Mouse (Mus musculus): ENCODE measurements around the gene Lrguk. TPM values are rescaled to one million over a fixed set of nuclear protein-coding genes. Genes with fewer than 3 reads are reported as not detected.

Gene Lrguk
- polyA plus RNA-seq (2015; fragmentation: Nextera tagmentation; extraction: Ambion mirVana) = 0.56 and 0.94 TPM in 2 replicates

DNA sequence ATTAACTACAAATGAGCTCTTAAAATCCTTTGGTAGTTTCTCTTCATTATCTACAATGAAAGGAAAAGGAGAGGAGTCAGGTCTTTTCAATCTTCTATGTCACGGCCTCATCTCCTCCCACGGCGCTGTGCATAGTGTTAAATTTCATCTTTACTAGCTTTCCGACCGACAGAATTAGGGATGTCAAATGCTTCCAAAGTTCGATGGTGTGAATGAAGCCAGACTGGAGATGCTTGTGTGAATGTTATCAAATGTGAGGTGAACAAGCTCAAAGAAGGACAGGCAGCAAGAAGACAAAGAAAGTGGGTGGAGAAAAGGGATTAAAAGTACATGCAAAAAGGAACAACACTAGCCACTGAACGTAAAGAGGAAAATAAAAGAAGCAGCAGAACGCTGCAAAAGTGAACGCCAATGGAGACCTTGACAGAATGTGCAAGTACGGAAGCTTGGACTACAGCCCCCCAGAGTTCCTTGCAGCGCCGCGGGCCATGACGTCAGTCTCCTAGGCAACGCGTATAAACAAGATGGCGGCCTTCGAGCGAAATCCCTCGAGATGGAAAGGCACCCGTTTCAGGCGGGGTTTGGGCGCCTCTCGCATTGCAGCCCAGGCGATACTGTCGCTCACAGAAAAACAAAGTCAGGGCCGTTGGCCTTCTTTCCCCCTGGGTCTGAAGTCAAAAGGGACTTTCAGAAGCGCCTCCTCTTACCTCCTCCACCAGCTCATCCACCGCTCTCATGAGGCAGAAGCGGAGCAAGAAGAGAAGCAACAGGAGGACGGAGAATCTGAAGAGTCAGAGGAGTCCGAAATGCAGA lies at the start of gene Lrguk:
Lrguk (plus strand) TSS at position 516 of the 813 bp plus-strand sequence.
- Histone ChIP-seq H3K9me3 (replicated peaks) (no peaks in the 10 kb centered on the region), H3K27me3 (peaks cover 11% of the 10 kb centered on the region), H3K9ac (peak within 1 kb of the TSS; percentile 70), H3K36me3 (ENCODE audit: poor library complexity, severe bottlenecking) (no peaks in the 10 kb centered on the region), H3K27ac (peak within 1 kb of the TSS; percentile 17; the same call in 1 of the 2 replicates), H3K4me1 (peaks cover 18% of the 10 kb centered on the region), H3K4me3 (peak within 1 kb of the TSS; percentile 53), H3K4me2 (peak within 1 kb of the TSS; percentile 88)
- 2% methylated on average over 32 of the region's 32 CpGs for whole genome bisulfite sequencing
- peak; percentile 99 for ATAC-seq

DNA sequence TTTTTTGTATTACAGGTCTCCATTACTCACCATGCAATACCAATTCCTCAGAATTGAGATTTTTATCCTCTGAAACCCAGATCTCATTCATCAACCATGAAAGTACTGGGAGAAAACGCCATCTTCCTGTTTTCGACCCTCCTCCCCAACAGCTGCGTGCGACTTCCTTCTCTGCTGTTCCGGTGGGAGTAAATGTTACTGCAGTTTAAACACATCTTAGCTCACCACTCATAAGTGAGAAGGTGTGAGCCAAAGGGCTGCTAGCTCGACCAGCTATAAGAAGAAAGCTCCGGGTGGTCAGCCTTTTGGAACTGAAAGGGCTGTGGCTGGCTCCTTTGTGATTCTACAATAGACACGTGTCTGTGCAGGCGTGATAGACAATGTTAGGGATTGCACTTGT lies 46.5 kb upstream of the Lrguk start:
- Histone ChIP-seq H3K9me3 (replicated peaks) (no peaks in the 10 kb centered on the region), H3K4me1 (peaks cover 15% of the 10 kb centered on the region), H3K4me2 (no peak overlapping the region), H3K9ac (no peak overlapping the region), H3K4me3 (no peak overlapping the region), H3K27me3 (no peaks in the 10 kb centered on the region), H3K27ac (no peak overlapping the region; the same call in 1 of the 2 replicates), H3K36me3 (ENCODE audit: poor library complexity, severe bottlenecking) (no peaks in the 10 kb centered on the region)
- WGBS = 79% methylated on average over 9 of the region's 9 CpGs
- no peak for ATAC-seq

DNA sequence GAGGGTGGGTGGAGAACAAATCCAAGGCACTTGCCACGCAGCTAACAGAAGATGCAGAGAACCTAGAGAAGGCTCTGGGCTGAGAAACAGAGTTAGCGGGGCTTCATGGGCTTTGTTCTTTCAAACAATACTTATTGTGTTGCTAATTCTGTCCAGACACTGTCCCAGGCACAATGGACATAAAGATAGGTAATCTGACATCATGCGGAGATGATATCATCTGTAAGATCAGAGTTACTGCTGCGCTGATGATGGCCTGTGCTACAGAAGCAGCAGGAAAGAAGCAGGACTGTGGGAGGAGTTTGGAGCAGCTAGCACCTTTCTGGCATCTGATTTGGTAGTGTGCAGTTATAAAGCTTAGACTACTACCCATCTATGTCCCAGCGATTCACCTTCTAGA lies 42.1 kb upstream of the Lrguk start:
- ATAC-seq = no peak
- WGBS = 67% methylated on average over 5 of the region's 5 CpGs
- no peak overlapping the region for H3K9ac ChIP-seq
- H3K27me3 ChIP-seq = no peaks in the 10 kb centered on the region
- H3K36me3 ChIP-seq (ENCODE audit: poor library complexity, severe bottlenecking) = no peaks in the 10 kb centered on the region
- H3K4me3 ChIP-seq = no peak overlapping the region
- H3K4me2 ChIP-seq = no peak overlapping the region
- no peak overlapping the region for H3K27ac ChIP-seq
- H3K4me1 ChIP-seq = peaks cover 12% of the 10 kb centered on the region
- no peaks in the 10 kb centered on the region for H3K9me3 ChIP-seq (replicated peaks)

DNA sequence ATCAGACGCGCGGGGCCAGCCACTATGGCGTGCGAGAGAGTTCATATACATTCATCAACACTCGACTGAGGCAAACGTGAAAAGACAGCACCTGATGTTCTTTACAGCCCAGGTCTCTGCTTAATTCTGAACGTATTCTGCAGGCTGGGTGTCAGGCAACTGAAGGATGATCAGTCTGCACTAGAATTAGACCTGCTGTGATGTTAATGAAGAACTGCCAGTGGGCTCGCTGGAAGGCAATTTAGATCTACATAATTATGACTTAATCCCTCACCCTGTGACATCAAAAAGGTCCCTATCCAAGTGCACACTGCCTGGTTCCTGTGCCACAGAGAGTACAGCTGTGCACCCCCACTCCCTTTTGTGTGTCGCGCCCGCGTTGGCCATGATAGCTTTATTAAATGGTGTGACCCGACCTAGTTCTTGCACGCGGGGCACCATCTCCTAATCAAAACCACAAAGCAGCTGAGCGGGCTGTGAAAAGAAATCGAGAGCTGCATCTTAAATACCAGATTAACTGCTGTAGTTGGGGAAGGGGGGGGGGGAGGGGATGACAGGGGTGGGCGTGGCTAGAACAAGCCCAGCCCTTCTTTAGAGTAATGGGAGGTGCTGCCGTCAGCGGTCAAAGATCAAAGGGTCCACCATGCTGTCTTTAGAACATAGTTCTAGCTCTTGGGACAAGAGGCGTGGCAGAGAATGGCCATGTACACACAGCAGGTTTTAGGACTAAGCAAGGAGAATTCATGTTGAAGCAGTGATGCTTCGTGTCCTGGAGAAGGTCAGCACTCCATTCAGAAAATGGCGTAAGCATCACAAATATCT lies 36.8 kb upstream of the Lrguk start:
- Histone ChIP-seq H3K27ac (peak overlapping the region; percentile 65), H3K27me3 (no peaks in the 10 kb centered on the region), H3K4me1 (peaks cover 11% of the 10 kb centered on the region), H3K9ac (no peak overlapping the region), H3K4me2 (peak overlapping the region; percentile 36), H3K36me3 (ENCODE audit: poor library complexity, severe bottlenecking) (no peaks in the 10 kb centered on the region), H3K9me3 (replicated peaks) (no peaks in the 10 kb centered on the region), H3K4me3 (no peak overlapping the region)
- 20% methylated on average over 24 of the region's 24 CpGs for WGBS
- ATAC-seq = peak; percentile 86

DNA sequence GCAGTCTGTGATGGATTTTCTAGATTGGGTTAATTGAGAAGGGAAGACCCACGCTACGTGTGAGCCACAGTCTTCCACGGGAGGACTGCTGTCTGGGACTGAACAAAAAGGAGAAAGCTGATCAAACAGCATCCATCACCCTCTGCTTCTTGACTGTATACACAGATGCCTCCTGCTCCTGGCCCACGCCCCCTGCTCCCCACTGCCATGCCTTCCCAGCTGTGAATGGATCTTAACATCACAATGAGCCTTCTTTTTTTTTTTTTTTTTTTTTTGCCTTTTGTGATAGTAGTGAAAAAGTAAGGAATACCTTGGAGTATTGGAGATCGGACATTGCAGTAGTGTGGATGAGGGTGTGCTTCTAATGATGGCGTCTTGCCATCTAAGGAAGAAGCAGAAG lies 35.4 kb upstream of the Lrguk start:
- Histone ChIP-seq H3K27me3 (no peaks in the 10 kb centered on the region), H3K4me3 (no peak overlapping the region), H3K36me3 (ENCODE audit: poor library complexity, severe bottlenecking) (no peaks in the 10 kb centered on the region), H3K9ac (no peak overlapping the region), H3K4me2 (no peak overlapping the region), H3K9me3 (replicated peaks) (no peaks in the 10 kb centered on the region), H3K27ac (no peak overlapping the region), H3K4me1 (peaks cover 11% of the 10 kb centered on the region)
- ATAC-seq = no peak
- 74% methylated on average over 6 of the region's 6 CpGs for WGBS

DNA sequence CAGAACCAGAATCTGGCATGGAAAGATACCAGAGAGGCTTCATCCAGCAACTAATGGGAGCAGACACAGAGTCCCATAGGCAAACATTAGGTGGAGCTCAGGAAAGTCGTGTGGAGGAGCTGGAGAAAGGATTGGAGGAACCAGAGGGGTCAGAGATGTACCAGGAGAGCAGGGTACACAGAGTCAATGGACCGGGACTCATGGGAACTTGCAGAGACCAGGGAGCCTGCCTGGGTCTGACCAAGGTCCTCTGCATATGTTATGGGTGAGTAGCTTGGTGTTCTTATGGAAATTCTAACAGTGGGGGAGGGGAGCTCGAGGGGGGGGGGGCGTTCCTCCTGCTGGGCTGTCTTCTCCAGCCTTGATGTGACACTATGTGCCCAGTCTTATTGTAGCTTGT lies 30.7 kb upstream of the Lrguk start:
- Histone ChIP-seq H3K4me1 (0 out of 2 replicates have a peak, but pooled peaks cover 9% of the 10 kb centered on the region), H3K4me3 (no peak overlapping the region), H3K4me2 (no peak overlapping the region), H3K27me3 (no peaks in the 10 kb centered on the region), H3K9me3 (replicated peaks) (no peaks in the 10 kb centered on the region), H3K27ac (no peak overlapping the region), H3K36me3 (ENCODE audit: poor library complexity, severe bottlenecking) (no peaks in the 10 kb centered on the region), H3K9ac (no peak overlapping the region)
- ATAC-seq = no peak
- WGBS = 49% methylated on average over 4 of the region's 4 CpGs

DNA sequence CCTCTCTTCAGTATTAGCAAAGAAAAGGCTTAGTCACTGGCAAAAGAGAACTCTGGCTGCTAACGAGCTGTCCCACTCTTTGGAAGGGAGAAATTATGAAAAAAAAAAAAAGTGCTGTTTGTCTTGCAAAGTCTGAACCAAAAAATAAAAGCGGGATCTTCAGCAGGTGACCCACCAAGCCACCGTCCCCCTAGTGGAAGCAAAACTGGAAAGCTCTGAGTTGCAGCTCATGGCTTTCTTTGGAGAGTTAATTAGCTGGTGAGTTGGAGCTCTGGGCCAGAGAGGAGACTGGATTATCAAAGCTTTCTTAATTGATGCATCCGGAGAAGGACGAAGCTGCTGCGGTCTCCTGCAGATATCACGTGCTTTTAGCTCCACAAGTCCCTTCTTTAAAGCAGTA lies 29.7 kb upstream of the Lrguk start:
- no peaks in the 10 kb centered on the region for H3K27me3 ChIP-seq
- H3K9ac ChIP-seq = no peak overlapping the region
- H3K27ac ChIP-seq = no peak overlapping the region
- ATAC-seq = no peak; the same call in 1 of the 2 replicates
- no peaks in the 10 kb centered on the region for H3K36me3 ChIP-seq (ENCODE audit: poor library complexity, severe bottlenecking)
- no peak overlapping the region for H3K4me2 ChIP-seq
- H3K4me1 ChIP-seq = 0 out of 2 replicates have a peak, but pooled peaks cover 9% of the 10 kb centered on the region
- no peaks in the 10 kb centered on the region for H3K9me3 ChIP-seq (replicated peaks)
- 5% methylated on average over 7 of the region's 7 CpGs for WGBS
- H3K4me3 ChIP-seq = no peak overlapping the region

DNA sequence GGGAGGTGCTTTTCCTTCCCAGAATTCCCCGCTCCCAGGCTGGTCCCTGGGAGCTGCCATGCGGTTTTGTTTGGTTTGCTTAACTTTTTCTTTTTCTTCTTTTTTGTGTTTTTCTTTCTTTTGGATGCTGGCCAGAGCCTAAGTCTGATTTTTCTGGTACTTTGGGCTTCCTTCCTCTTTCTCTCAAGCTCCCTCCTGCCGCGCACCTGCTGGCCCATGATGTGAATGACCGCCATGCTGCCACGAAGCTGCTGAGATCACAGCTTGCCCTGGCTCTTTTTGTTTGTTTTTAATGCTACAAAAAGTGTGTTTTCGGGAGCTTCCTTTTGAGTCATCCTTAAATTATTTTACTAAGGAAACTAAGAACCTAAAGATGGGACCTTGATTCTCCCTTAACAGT lies 28.6 kb upstream of the Lrguk start:
- H3K27me3 ChIP-seq = no peaks in the 10 kb centered on the region
- no peak overlapping the region for H3K9ac ChIP-seq
- H3K4me3 ChIP-seq = no peak overlapping the region
- H3K4me1 ChIP-seq = 0 out of 2 replicates have a peak, but pooled peaks cover 9% of the 10 kb centered on the region
- ATAC-seq = no peak
- WGBS = 85% methylated on average over 7 of the region's 7 CpGs
- H3K9me3 ChIP-seq (replicated peaks) = no peaks in the 10 kb centered on the region
- H3K27ac ChIP-seq = no peak overlapping the region
- H3K36me3 ChIP-seq (ENCODE audit: poor library complexity, severe bottlenecking) = no peaks in the 10 kb centered on the region
- H3K4me2 ChIP-seq = no peak overlapping the region

DNA sequence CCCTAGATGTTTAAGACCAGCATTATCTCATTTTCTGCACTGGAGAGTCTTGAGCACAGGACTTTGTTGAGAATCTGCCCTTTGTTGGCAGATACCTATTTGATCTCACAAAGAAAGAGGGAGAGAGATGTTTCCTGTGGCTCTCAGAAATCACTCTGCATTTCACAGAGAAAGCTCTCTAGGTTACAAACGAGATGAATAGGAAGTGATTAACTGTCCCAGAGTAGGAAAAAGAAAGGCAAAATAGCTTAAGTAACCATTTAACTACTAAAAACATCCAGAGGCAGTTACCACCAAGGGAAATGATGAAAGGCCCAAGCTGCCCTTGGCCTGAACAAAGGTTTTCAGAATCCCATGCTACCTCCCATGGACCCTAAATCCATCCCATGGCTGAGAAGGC lies 26.2 kb upstream of the Lrguk start:
- no peak overlapping the region for H3K27ac ChIP-seq
- ATAC-seq = no peak
- no peaks in the 10 kb centered on the region for H3K36me3 ChIP-seq (ENCODE audit: poor library complexity, severe bottlenecking)
- WGBS = 14% methylated on average over 1 of the region's 1 CpGs
- H3K4me3 ChIP-seq = no peak overlapping the region
- no peak overlapping the region for H3K9ac ChIP-seq
- H3K4me2 ChIP-seq = no peak overlapping the region
- no peaks in the 10 kb centered on the region for H3K27me3 ChIP-seq
- no peaks in the 10 kb centered on the region for H3K9me3 ChIP-seq (replicated peaks)
- H3K4me1 ChIP-seq = peaks cover 16% of the 10 kb centered on the region; the same call in 1 of the 2 replicates

DNA sequence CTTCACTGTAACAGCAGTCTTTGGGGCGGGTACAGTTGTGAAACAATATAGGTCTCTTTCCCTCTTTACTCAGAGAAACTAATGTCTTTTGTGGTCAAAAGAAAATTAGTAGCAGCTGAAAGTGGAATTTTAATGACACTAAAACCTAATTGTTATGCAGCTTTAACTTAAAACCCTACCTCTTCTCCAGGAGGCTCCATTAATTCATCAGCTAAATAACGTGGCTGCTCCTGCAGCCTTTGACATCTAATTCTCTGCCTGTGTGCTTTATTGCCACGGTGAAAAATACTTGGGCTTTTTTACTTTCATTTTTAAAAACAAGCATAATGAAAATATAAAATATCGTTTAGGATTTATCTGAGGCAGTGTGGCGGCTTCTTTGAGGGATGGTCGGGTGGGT lies 15.8 kb upstream of the Lrguk start:
- H3K27ac ChIP-seq = peak overlapping the region; percentile 27
- WGBS = 59% methylated on average over 6 of the region's 6 CpGs
- ATAC-seq = 0 out of 2 replicates have a peak, but pooled peaks have one; percentile 27
- no peak overlapping the region for H3K4me3 ChIP-seq
- no peak overlapping the region for H3K4me2 ChIP-seq
- no peaks in the 10 kb centered on the region for H3K27me3 ChIP-seq
- peaks cover 11% of the 10 kb centered on the region; the same call in 1 of the 2 replicates for H3K4me1 ChIP-seq
- H3K9ac ChIP-seq = no peak overlapping the region
- 0 out of 2 replicates have a peak, but pooled peaks cover 6% of the 10 kb centered on the region for H3K9me3 ChIP-seq (replicated peaks)
- no peaks in the 10 kb centered on the region for H3K36me3 ChIP-seq (ENCODE audit: poor library complexity, severe bottlenecking)

DNA sequence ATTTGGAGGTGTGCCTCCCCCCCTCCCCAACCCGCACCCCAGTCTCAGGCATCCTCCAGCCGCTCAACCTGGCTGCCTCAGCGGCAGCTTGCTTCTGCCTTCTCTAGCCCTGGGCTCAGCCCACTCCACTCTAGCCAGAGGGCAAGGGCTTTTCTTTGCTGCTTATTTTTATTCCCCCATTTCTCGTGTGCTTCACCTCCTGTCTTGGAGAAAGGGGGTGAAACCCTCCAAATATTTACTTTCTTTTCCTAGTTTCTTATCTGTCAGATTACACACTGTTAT lies 439 bp downstream of the Lrguk start:
- H3K9ac ChIP-seq = peak overlapping the region; percentile 70
- peak; percentile 76 for ATAC-seq
- peaks cover 11% of the 10 kb centered on the region for H3K27me3 ChIP-seq
- H3K4me3 ChIP-seq = peak overlapping the region; percentile 53
- no peaks in the 10 kb centered on the region for H3K9me3 ChIP-seq (replicated peaks)
- H3K4me2 ChIP-seq = peak overlapping the region; percentile 88
- H3K36me3 ChIP-seq (ENCODE audit: poor library complexity, severe bottlenecking) = no peaks in the 10 kb centered on the region
- 0% methylated on average over 4 of the region's 4 CpGs for WGBS
- peaks cover 22% of the 10 kb centered on the region for H3K4me1 ChIP-seq
- H3K27ac ChIP-seq = no peak overlapping the region

DNA sequence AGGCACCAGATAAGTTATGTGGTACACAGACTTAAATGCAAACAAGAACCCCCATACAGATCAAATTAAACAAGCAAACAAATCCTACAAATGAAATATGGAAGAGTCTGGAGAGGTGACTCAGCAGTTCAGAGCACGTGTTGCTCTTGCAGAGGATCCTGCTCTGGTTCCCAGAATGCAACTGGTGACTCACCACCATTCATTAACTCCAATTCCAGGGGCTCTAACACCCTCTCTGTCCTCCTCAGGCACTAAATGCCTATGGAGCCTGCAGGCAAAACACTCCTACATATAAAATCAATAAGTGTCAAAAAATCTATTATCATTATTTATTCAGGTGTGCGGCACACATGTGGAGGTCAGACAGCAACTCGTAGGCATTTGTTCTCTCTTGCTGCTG lies 4.8 kb downstream of the Lrguk start:
- H3K9me3 ChIP-seq (replicated peaks) = no peaks in the 10 kb centered on the region
- H3K4me2 ChIP-seq = no peak overlapping the region
- H3K4me1 ChIP-seq = peaks cover 14% of the 10 kb centered on the region; the same call in 1 of the 2 replicates
- H3K27ac ChIP-seq = no peak overlapping the region
- peaks cover 7% of the 10 kb centered on the region; the same call in 1 of the 2 replicates for H3K27me3 ChIP-seq
- no peak overlapping the region for H3K4me3 ChIP-seq
- WGBS = 66% methylated on average over 3 of the region's 3 CpGs
- H3K36me3 ChIP-seq (ENCODE audit: poor library complexity, severe bottlenecking) = no peaks in the 10 kb centered on the region
- H3K9ac ChIP-seq = no peak overlapping the region
- ATAC-seq = no peak
